In the genomic region with DNA sequence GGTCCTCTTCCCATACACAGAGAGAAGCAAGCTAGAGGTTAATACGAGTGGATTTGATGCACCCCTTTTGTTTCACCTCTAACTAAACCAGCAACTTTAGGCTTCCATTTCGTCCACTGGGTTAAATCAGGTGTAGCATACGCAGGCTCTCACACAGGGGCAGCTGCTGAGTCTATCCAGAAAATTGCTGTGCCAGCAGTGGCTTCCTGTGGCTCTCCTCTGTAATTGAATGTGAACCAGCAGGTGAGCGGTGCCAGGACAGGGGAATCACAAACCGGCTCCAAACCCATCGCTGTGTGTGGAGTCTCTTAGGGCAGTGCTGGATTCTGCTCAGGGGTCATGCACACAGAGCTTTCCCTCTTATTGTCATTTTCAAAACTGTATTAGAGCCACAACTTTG, we compare ENCODE assay signal across 26 mouse cellular contexts. TPM values are rescaled to one million over a fixed set of nuclear protein-coding genes. Genes with fewer than 3 reads are reported as not detected.
"Had no signal": no experiment of that assay in that cellular context is flagged by ENCODE, and none has a peak within 500 bp of the region (broad histone marks: within the 10 kb centered on the region; RNA-seq: fewer than 3 reads in every experiment).

No protein-coding gene starts in this region.

- H3K27me3 ChIP-seq: liver, embryonic 13.5 days; midbrain, embryonic 12.5 days; neural tube, embryonic 12.5 days; neural tube, embryonic 15.5 days had no signal

- H3K4me2 ChIP-seq: liver, embryonic 13.5 days; midbrain, embryonic 12.5 days; neural tube, embryonic 12.5 days; neural tube, embryonic 15.5 days had no signal

- DNase-seq: kidney, adult 9 months; kidney, postnatal 14 days; kidney, postnatal 4 days; liver, embryonic 13.5 days; lung, adult 2 months; lung, postnatal 14 days; lung, postnatal 4 days; thymus, adult 18-20 months; thymus, postnatal 36 days had no signal

- H3K9me3 ChIP-seq: liver, embryonic 13.5 days; midbrain, embryonic 12.5 days; neural tube, embryonic 12.5 days; neural tube, embryonic 15.5 days had no signal

- H3K9ac ChIP-seq: liver, embryonic 13.5 days; midbrain, embryonic 12.5 days; neural tube, embryonic 12.5 days; neural tube, embryonic 15.5 days had no signal

- H3K4me1 ChIP-seq: liver, embryonic 13.5 days; midbrain, embryonic 12.5 days; neural tube, embryonic 12.5 days; neural tube, embryonic 15.5 days had no signal

- H3K4me3 ChIP-seq: liver, embryonic 13.5 days; midbrain, embryonic 12.5 days; neural tube, embryonic 12.5 days; neural tube, embryonic 15.5 days had no signal

- H3K36me3 ChIP-seq: liver, embryonic 13.5 days; midbrain, embryonic 12.5 days; neural tube, embryonic 12.5 days; neural tube, embryonic 15.5 days had no signal

- H3K27ac ChIP-seq: liver, embryonic 13.5 days; midbrain, embryonic 12.5 days; neural tube, embryonic 12.5 days; neural tube, embryonic 15.5 days had no signal

RNA-seq across cellular contexts. Expression of gene Atp6v1g3, which starts 7.6 kb away (rescaled TPM):
- total RNA-seq: layer of hippocampus, adult 18-20 months; layer of hippocampus, postnatal 14 days; left cerebral cortex, adult 8-10 months; left cerebral cortex, postnatal 25 days; liver, adult 2 months; megakaryocyte progenitor cell, adult 5-6 weeks; megakaryocyte-erythroid progenitor cell, adult 5-6 weeks had no signal
- polyA plus RNA-seq: liver, adult 2 months; liver, embryonic 13.5 days; liver, embryonic 16.5 days; lung, adult 2 months; lung, embryonic 16.5 days; midbrain, embryonic 12.5 days; neural tube, embryonic 12.5 days; neural tube, embryonic 15.5 days; small intestine, adult 2 months; spleen, adult 2 months; stomach, embryonic 16.5 days; testis, adult 2 months; urinary bladder, adult 2 months had no signal
